Mouse (Mus musculus): ENCODE data around the gene Fyb.

GRCm38 (mm10) chr15:6709618-6710017, 187.0 kb downstream of the Fyb start:
- TF ChIP-seq CTCF (IDR thresholded peaks at IDR 0.05; ENCODE audit: borderline replicate concordance, insufficient read depth, low read length): no peak
- no peak for TF ChIP-seq POLR2A (IDR thresholded peaks at IDR 0.05; ENCODE audit: low read depth, low read length)

Data from embryonic fibroblast, embryonic 13.5 days (primary cell).